Mouse (Mus musculus) hindbrain, embryonic 11.5 days (tissue): ENCODE results near the gene Pdzrn3. TPM values are rescaled to one million over a fixed set of nuclear protein-coding genes. Genes with fewer than 3 reads are reported as not detected.

ENCODE experiments used
- ATAC-seq: fragments of 200-750 bp; cut with Nextera tagmentation; 2 replicates; pipeline ENCODE4 v1.8.0; 2017; ENCODE audit warnings: mild to moderate bottlenecking, moderate TSS enrichment, moderate library complexity; ENCODE audit not compliant: low FRiP score
- DNase-seq: peaks from one replicate; pipeline ENCODE4 v3.0.0-alpha.2; 2015; ENCODE audit warnings: low spot score
- H3K27ac ChIP-seq: fragments of 300-500 bp; sonication (generic); 2 replicates; pipeline ENCODE4 v1.5.1; 2014; ENCODE audit warnings: mild to moderate bottlenecking, low read depth, low read length
- H3K27me3 ChIP-seq: fragments of 300-500 bp; sonication (generic); 2 replicates; pipeline ENCODE4 v1.6.1; 2014; ENCODE audit warnings: mild to moderate bottlenecking, low read length, moderate library complexity, mixed read lengths; ENCODE audit not compliant: control insufficient read depth, insufficient read depth
- H3K36me3 ChIP-seq: fragments of 300-500 bp; sonication (generic); 2 replicates; pipeline ENCODE4 v1.6.1; 2014; ENCODE audit warnings: mild to moderate bottlenecking, low read length, moderate library complexity, mixed read lengths; ENCODE audit not compliant: control insufficient read depth, insufficient read depth
- H3K4me1 ChIP-seq: fragments of 300-500 bp; sonication (generic); replicated peaks from 2 replicates; pipeline ENCODE4 v1.6.1; 2014; ENCODE audit warnings: low read length, mixed read lengths; ENCODE audit not compliant: control insufficient read depth, insufficient read depth
- H3K4me2 ChIP-seq: fragments of 300-500 bp; sonication (generic); replicated peaks from 2 replicates; pipeline ENCODE4 v1.6.1; 2014; ENCODE audit warnings: mild to moderate bottlenecking, low read depth, low read length
- H3K4me3 ChIP-seq: fragments of 300-500 bp; sonication (generic); 2 replicates; pipeline ENCODE4 v1.5.1; 2014; ENCODE audit warnings: low read depth, low read length
- H3K9ac ChIP-seq: fragments of 300-500 bp; sonication (generic); 2 replicates; pipeline ENCODE4 v1.6.1; 2014; ENCODE audit warnings: low read depth, low read length
- H3K9me3 ChIP-seq: fragments of 300-500 bp; sonication (generic); 2 replicates; pipeline ENCODE4 v1.6.1; 2016; ENCODE audit warnings: low read length; ENCODE audit not compliant: control insufficient read depth
- WGBS: fragments of 180-500 bp; shearing (Covaris S2); extraction: QIAGEN DNeasy Blood & Tissue Kit; methylation state at CpG from one replicate; pipeline ENCODE4 v1.1.7; 2014; 5-methylcytosine and 5-hydroxymethylcytosine counted together
- polyA plus RNA-seq: library from polyadenylated mRNA; unstranded; fragments of >200 nt; fragmentation: Nextera tagmentation; extraction: Ambion mirVana; gene quantifications from 2 replicates; pipeline ENCODE4 v1.2.1, GENCODE M21; 2014

Pdzrn3 gene
- polyA plus RNA-seq, 1 experiment from 2014 or later = 20.5 TPM

GRCm38 (mm10) chr6:101215436-101215791 is 162.3 kb downstream of the Pdzrn3 start:
- no peak for ATAC-seq
- H3K9ac ChIP-seq = no peak overlapping the region

GRCm38 (mm10) chr6:101214734-101215435 is 162.8 kb downstream of the Pdzrn3 start:
- no peaks in the 10 kb centered on the region for H3K4me1 ChIP-seq
- no peaks in the 10 kb centered on the region for H3K9me3 ChIP-seq
- H3K27ac ChIP-seq = no peak overlapping the region
- no peak overlapping the region for H3K4me3 ChIP-seq
- H3K4me2 ChIP-seq = no peak overlapping the region
- no peak for ATAC-seq
- 94% methylated on average over 8 of the region's 8 CpGs for WGBS
- no peak overlapping the region for H3K9ac ChIP-seq
- H3K27me3 ChIP-seq = no peaks in the 10 kb centered on the region
- no peaks in the 10 kb centered on the region for H3K36me3 ChIP-seq
- no peak for DNase-seq

More at GRCm38 (mm10) chr6:101215436-101215791, 162.3 kb downstream of the Pdzrn3 start:
- no peak for DNase-seq
- H3K9me3 ChIP-seq = no peaks in the 10 kb centered on the region
- no peak overlapping the region for H3K27ac ChIP-seq
- no peak overlapping the region for H3K4me3 ChIP-seq
- WGBS = 72% methylated on average over 16 of the region's 16 CpGs
- no peaks in the 10 kb centered on the region for H3K4me1 ChIP-seq
- H3K36me3 ChIP-seq = no peaks in the 10 kb centered on the region
- no peak overlapping the region for H3K4me2 ChIP-seq
- no peaks in the 10 kb centered on the region for H3K27me3 ChIP-seq

- no peak overlapping the region for H3K27ac ChIP-seq
- no peaks in the 10 kb centered on the region for H3K4me1 ChIP-seq
- no peak for ATAC-seq
- H3K27me3 ChIP-seq = no peaks in the 10 kb centered on the region
- H3K9me3 ChIP-seq = no peaks in the 10 kb centered on the region
- H3K36me3 ChIP-seq = no peaks in the 10 kb centered on the region
- DNase-seq = no peak
- no peak overlapping the region for H3K9ac ChIP-seq
- H3K4me3 ChIP-seq = no peak overlapping the region
- no peak overlapping the region for H3K4me2 ChIP-seq
- WGBS = 78% methylated on average over 5 of the region's 5 CpGs
Observed at GRCm38 (mm10) chr6:101213066-101213465, 164.6 kb downstream of the Pdzrn3 start.

GRCm38 (mm10) chr6:101212086-101212485 is 165.6 kb downstream of the Pdzrn3 start:
- no peak overlapping the region for H3K4me2 ChIP-seq
- H3K4me1 ChIP-seq = no peaks in the 10 kb centered on the region
- no peaks in the 10 kb centered on the region for H3K9me3 ChIP-seq
- H3K27me3 ChIP-seq = no peaks in the 10 kb centered on the region
- no peaks in the 10 kb centered on the region for H3K36me3 ChIP-seq
- no peak for DNase-seq
- ATAC-seq = no peak
- WGBS = 93% methylated on average over 6 of the region's 6 CpGs
- no peak overlapping the region for H3K4me3 ChIP-seq
- H3K27ac ChIP-seq = no peak overlapping the region
- H3K9ac ChIP-seq = no peak overlapping the region

GRCm38 (mm10) chr6:101211361-101211841 is 166.3 kb downstream of the Pdzrn3 start:
- Histone ChIP-seq H3K27me3 (no peaks in the 10 kb centered on the region), H3K9me3 (no peaks in the 10 kb centered on the region), H3K4me2 (no peak overlapping the region), H3K4me3 (no peak overlapping the region), H3K27ac (no peak overlapping the region), H3K9ac (no peak overlapping the region), H3K36me3 (no peaks in the 10 kb centered on the region), H3K4me1 (no peaks in the 10 kb centered on the region)
- WGBS = 82% methylated on average over 8 of the region's 8 CpGs
- ATAC-seq (no peak), DNase-seq (no peak)

GRCm38 (mm10) chr6:101198943-101199298 is 178.8 kb downstream of the Pdzrn3 start:
- ATAC-seq (peak; percentile 72), DNase-seq (peak; percentile 57)
- H3K4me1 ChIP-seq = peaks cover 7% of the 10 kb centered on the region; the same call in 1 of the 2 replicates
- 6% methylated on average over 8 of the region's 8 CpGs for WGBS
- no peaks in the 10 kb centered on the region for H3K27me3 ChIP-seq
- peak overlapping the region; percentile 90 for H3K27ac ChIP-seq
- no peaks in the 10 kb centered on the region for H3K36me3 ChIP-seq
- peak overlapping the region; percentile 57 for H3K9ac ChIP-seq
- peak overlapping the region; percentile 68 for H3K4me2 ChIP-seq
- H3K4me3 ChIP-seq = peak overlapping the region; percentile 41
- H3K9me3 ChIP-seq = no peaks in the 10 kb centered on the region

GRCm38 (mm10) chr6:101198284-101198942 is 179.3 kb downstream of the Pdzrn3 start:
- Histone ChIP-seq H3K9ac (peak overlapping the region; percentile 57), H3K27ac (peak overlapping the region; percentile 90), H3K9me3 (no peaks in the 10 kb centered on the region), H3K4me3 (peak overlapping the region; percentile 41), H3K27me3 (no peaks in the 10 kb centered on the region), H3K36me3 (no peaks in the 10 kb centered on the region), H3K4me2 (peak overlapping the region; percentile 68), H3K4me1 (peaks cover 7% of the 10 kb centered on the region; the same call in 1 of the 2 replicates)
- peak; percentile 87 for ATAC-seq
- peak; percentile 77 for DNase-seq
- WGBS = 4% methylated on average over 24 of the region's 24 CpGs

- no peak overlapping the region for H3K9ac ChIP-seq
- 11% methylated on average over 5 of the region's 5 CpGs for WGBS
- H3K4me3 ChIP-seq = no peak overlapping the region
- DNase-seq (peak; percentile 83), ATAC-seq (no peak)
- H3K27me3 ChIP-seq = no peaks in the 10 kb centered on the region
- H3K36me3 ChIP-seq = no peaks in the 10 kb centered on the region
- H3K27ac ChIP-seq = peak overlapping the region; percentile 90; the same call in 1 of the 2 replicates
- no peaks in the 10 kb centered on the region for H3K9me3 ChIP-seq
- peaks cover 7% of the 10 kb centered on the region; the same call in 1 of the 2 replicates for H3K4me1 ChIP-seq
- H3K4me2 ChIP-seq = no peak overlapping the region; the same call in 1 of the 2 replicates
Observed at GRCm38 (mm10) chr6:101197642-101198041, 180.1 kb downstream of the Pdzrn3 start.
